Mouse (Mus musculus) forebrain, embryonic 16.5 days (tissue): Measurements from ENCODE around the gene Capn1. TPM values are rescaled to one million over a fixed set of nuclear protein-coding genes. Genes with fewer than 3 reads are reported as not detected.

Source experiments
- ATAC-seq: fragments of 200-750 bp; cut with Nextera tagmentation; 2 replicates; pipeline ENCODE4 v1.8.0; 2017; ENCODE audit warnings: mild to moderate bottlenecking, moderate library complexity
- H3K27ac ChIP-seq: fragments of 300-500 bp; sonication (generic); 2 replicates; pipeline ENCODE4 v1.5.1; 2014; ENCODE audit warnings: low read length, control low read depth
- H3K27me3 ChIP-seq: fragments of 300-500 bp; sonication (generic); replicated peaks from 2 replicates; pipeline ENCODE4 v1.6.1; 2014; ENCODE audit warnings: low read length; ENCODE audit not compliant: control insufficient read depth, insufficient read depth
- H3K36me3 ChIP-seq: fragments of 300-500 bp; sonication (generic); 2 replicates; pipeline ENCODE4 v1.6.1; 2014; ENCODE audit not compliant: control insufficient read depth, insufficient read depth
- H3K4me1 ChIP-seq: fragments of 300-500 bp; sonication (generic); replicated peaks from 2 replicates; pipeline ENCODE4 v1.6.1; 2014; ENCODE audit warnings: low read length; ENCODE audit not compliant: control insufficient read depth, insufficient read depth
- H3K4me2 ChIP-seq: fragments of 300-500 bp; sonication (generic); 2 replicates; pipeline ENCODE4 v1.6.1; 2014; ENCODE audit warnings: mild to moderate bottlenecking, low read length, control low read depth
- H3K4me3 ChIP-seq: fragments of 300-500 bp; sonication (generic); replicated peaks from 2 replicates; pipeline ENCODE4 v1.5.1; 2014; ENCODE audit warnings: mild to moderate bottlenecking, low read length, control low read depth
- H3K9ac ChIP-seq: fragments of 300-500 bp; sonication (generic); replicated peaks from 2 replicates; pipeline ENCODE4 v1.6.1; 2014; ENCODE audit warnings: low read depth, low read length, control low read depth
- H3K9me3 ChIP-seq: fragments of 300-500 bp; sonication (generic); 2 replicates; pipeline ENCODE4 v1.6.1; 2016; ENCODE audit warnings: low read length; ENCODE audit not compliant: control insufficient read depth
- whole genome bisulfite sequencing: fragments of 180-500 bp; shearing (Covaris S2); extraction: QIAGEN DNeasy Blood & Tissue Kit; methylation state at CpG from one replicate; pipeline ENCODE4 v1.1.7; 2014; 5-methylcytosine and 5-hydroxymethylcytosine counted together
- polyA plus RNA-seq: library from polyadenylated mRNA; unstranded; fragments of >200 nt; fragmentation: Nextera tagmentation; extraction: Ambion mirVana; gene quantifications from 2 replicates; pipeline ENCODE4 v1.2.1, GENCODE M21; 2015

Capn1 gene
- polyA plus RNA-seq, 1 experiment from 2014 or later: 1.3 TPM

- Histone ChIP-seq H3K4me3 (peak overlapping the region; percentile 85), H3K27ac (no peak overlapping the region), H3K9me3 (no peaks in the 10 kb centered on the region), H3K4me1 (peaks cover 26% of the 10 kb centered on the region), H3K9ac (peak overlapping the region; percentile 85), H3K27me3 (no peaks in the 10 kb centered on the region), H3K36me3 (peaks cover 18% of the 10 kb centered on the region), H3K4me2 (peak overlapping the region; percentile 86)
- no peak for ATAC-seq
- WGBS: 35% methylated on average over 4 of the region's 4 CpGs
Observed at GRCm38 (mm10) chr19:6056696-6057095, 41.0 kb upstream of the Capn1 start.

- WGBS: 90% methylated on average over 5 of the region's 5 CpGs
- H3K27ac ChIP-seq: no peak overlapping the region
- ATAC-seq: no peak
- no peak overlapping the region for H3K4me2 ChIP-seq
- H3K9ac ChIP-seq: no peak overlapping the region
- H3K27me3 ChIP-seq: no peaks in the 10 kb centered on the region
- H3K4me1 ChIP-seq: peaks cover 21% of the 10 kb centered on the region
- no peaks in the 10 kb centered on the region for H3K9me3 ChIP-seq
- no peak overlapping the region for H3K4me3 ChIP-seq
- peaks cover 35% of the 10 kb centered on the region for H3K36me3 ChIP-seq
Observed at GRCm38 (mm10) chr19:6054296-6054695, 38.6 kb upstream of the Capn1 start.

- WGBS: 88% methylated on average over 7 of the region's 7 CpGs
- Histone ChIP-seq H3K4me3 (no peak overlapping the region), H3K36me3 (peaks cover 38% of the 10 kb centered on the region), H3K9me3 (no peaks in the 10 kb centered on the region), H3K9ac (no peak overlapping the region), H3K27ac (no peak overlapping the region), H3K4me1 (peaks cover 19% of the 10 kb centered on the region), H3K27me3 (no peaks in the 10 kb centered on the region), H3K4me2 (no peak overlapping the region)
- no peak for ATAC-seq
Observed at GRCm38 (mm10) chr19:6052516-6052915, 36.8 kb upstream of the Capn1 start.

- no peaks in the 10 kb centered on the region for H3K9me3 ChIP-seq
- H3K27ac ChIP-seq: no peak overlapping the region
- peaks cover 37% of the 10 kb centered on the region for H3K36me3 ChIP-seq
- ATAC-seq: no peak
- H3K4me1 ChIP-seq: peaks cover 19% of the 10 kb centered on the region
- H3K4me3 ChIP-seq: no peak overlapping the region
- WGBS: 89% methylated on average over 11 of the region's 11 CpGs
- no peak overlapping the region for H3K9ac ChIP-seq
- H3K4me2 ChIP-seq: no peak overlapping the region
- H3K27me3 ChIP-seq: no peaks in the 10 kb centered on the region
Observed at GRCm38 (mm10) chr19:6048681-6049410, 33.1 kb upstream of the Capn1 start.

- ATAC-seq: no peak
- no peak overlapping the region; the same call in 1 of the 2 replicates for H3K9ac ChIP-seq
- H3K9me3 ChIP-seq: no peaks in the 10 kb centered on the region
- H3K4me3 ChIP-seq: peak overlapping the region; percentile 80
- H3K27ac ChIP-seq: no peak overlapping the region
- peaks cover 19% of the 10 kb centered on the region for H3K4me1 ChIP-seq
- no peaks in the 10 kb centered on the region for H3K27me3 ChIP-seq
- H3K4me2 ChIP-seq: peak overlapping the region; percentile 97
- H3K36me3 ChIP-seq: peaks cover 29% of the 10 kb centered on the region
- WGBS: 89% methylated on average over 8 of the region's 8 CpGs
Observed at GRCm38 (mm10) chr19:6047899-6048166, 32.1 kb upstream of the Capn1 start.

GRCm38 (mm10) chr19:6047154-6047898, 31.6 kb upstream of the Capn1 start:
- Histone ChIP-seq H3K9me3 (no peaks in the 10 kb centered on the region), H3K9ac (peak overlapping the region; percentile 92), H3K27me3 (no peaks in the 10 kb centered on the region), H3K4me3 (peak overlapping the region; percentile 80), H3K27ac (peak overlapping the region; percentile 100), H3K36me3 (peaks cover 25% of the 10 kb centered on the region), H3K4me2 (peak overlapping the region; percentile 97), H3K4me1 (peaks cover 19% of the 10 kb centered on the region)
- ATAC-seq: peak; percentile 4; the same call in 1 of the 2 replicates
- 1% methylated on average over 41 of the region's 44 CpGs for WGBS

- Histone ChIP-seq H3K27ac (peak within 1 kb of the TSS; percentile 100), H3K4me3 (peak within 1 kb of the TSS; percentile 80), H3K27me3 (no peaks in the 10 kb centered on the region), H3K4me1 (peaks cover 19% of the 10 kb centered on the region), H3K4me2 (peak within 1 kb of the TSS; percentile 97), H3K9ac (peak within 1 kb of the TSS; percentile 92), H3K9me3 (no peaks in the 10 kb centered on the region), H3K36me3 (peaks cover 18% of the 10 kb centered on the region)
- WGBS: under 1% methylated on average over 65 of the region's 65 CpGs
- peak; percentile 95 for ATAC-seq
Observed at GRCm38 (mm10) chr19:6046294-6047153, 30.8 kb upstream of the Capn1 start, which contains the start of gene Syvn1. TSS of gene Syvn1 (plus strand) at chr19:6046576.

GRCm38 (mm10) chr19:6045366-6046293, 29.9 kb upstream of the Capn1 start:
- 19% methylated on average over 20 of the region's 20 CpGs for WGBS
- H3K4me3 ChIP-seq: peak overlapping the region; percentile 80
- H3K9ac ChIP-seq: peak overlapping the region; percentile 92
- H3K4me1 ChIP-seq: peaks cover 19% of the 10 kb centered on the region
- no peaks in the 10 kb centered on the region for H3K27me3 ChIP-seq
- ATAC-seq: peak; percentile 36
- H3K27ac ChIP-seq: peak overlapping the region; percentile 100
- peak overlapping the region; percentile 97 for H3K4me2 ChIP-seq
- H3K36me3 ChIP-seq: peaks cover 12% of the 10 kb centered on the region
- H3K9me3 ChIP-seq: no peaks in the 10 kb centered on the region
